Mouse (Mus musculus) gastrocnemius, adult 18-20 months (tissue): ENCODE results near the gene Cerkl. TPM values are rescaled to one million over a fixed set of nuclear protein-coding genes. Genes with fewer than 3 reads are reported as not detected.

ENCODE experiments used
- DNase-seq: peaks from one replicate; pipeline ENCODE4 v3.0.0; 2021; ENCODE audit warnings: low spot score
- long read RNA-seq, 2 experiments: library from polyadenylated mRNA; stranded (forward); transcript quantifications; one replicate each; pipeline ENCODE4 v2.0.0; 2021
- total RNA-seq, 2 experiments: library from RNA; stranded (reverse); gene quantifications; 2 replicates each; pipeline ENCODE4 v1.2.3; 2021

The Cerkl gene
- under 1 TPM; 0.24 to 0.39 TPM for total RNA-seq
- long read RNA-seq, experiment 1, result 0 reads
- long read RNA-seq, experiment 2, partial matches to known transcripts, result 0 of 2 reads
- long read RNA-seq, experiment 2, other reads (novel, unspliced or antisense), result 2 of 2 reads

DNA sequence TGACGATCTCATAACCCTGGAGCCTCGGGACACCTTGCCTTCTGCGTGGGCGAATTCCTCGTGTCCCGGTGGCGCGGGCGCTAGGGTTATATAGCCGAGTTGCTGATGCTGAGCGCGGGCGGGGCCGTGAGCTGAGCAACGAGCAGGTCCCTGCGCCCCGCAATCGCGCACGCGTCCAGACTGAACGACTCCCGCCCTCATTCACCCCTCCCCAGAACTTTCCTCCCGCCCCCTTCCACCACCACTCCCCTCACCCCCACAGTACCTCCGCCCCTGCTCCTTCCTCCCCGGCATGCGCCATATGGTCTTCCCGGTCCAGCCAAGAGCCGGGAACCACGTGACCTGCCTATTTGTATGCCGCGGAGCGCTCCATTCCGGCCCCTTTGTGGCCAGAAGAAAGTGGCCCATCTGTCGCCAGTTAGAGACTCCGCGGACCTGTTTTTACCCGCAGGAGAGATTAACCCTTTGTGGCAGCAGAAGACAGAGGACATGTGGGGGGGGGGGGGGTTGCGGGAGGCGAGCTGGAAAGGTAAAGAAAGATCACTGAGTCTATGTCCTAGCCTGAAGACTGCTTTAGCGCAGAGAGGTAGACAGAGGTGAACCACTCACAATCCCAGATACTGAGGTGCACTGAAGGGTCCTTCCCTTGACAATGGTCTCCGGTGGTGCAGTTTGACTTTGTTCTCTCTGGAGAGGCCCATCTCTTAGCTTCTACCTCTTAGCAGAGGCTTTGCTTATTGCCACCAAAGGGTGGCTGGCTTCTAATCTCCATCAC, at the start of gene Cerkl, which contains the start of gene Neurod1:
Cerkl (minus strand) TSS at position 211 of the 775 bp plus-strand sequence.
Neurod1 (minus strand) TSS at position 177 of the 775 bp plus-strand sequence.
- DNase-seq, result no peak

DNA sequence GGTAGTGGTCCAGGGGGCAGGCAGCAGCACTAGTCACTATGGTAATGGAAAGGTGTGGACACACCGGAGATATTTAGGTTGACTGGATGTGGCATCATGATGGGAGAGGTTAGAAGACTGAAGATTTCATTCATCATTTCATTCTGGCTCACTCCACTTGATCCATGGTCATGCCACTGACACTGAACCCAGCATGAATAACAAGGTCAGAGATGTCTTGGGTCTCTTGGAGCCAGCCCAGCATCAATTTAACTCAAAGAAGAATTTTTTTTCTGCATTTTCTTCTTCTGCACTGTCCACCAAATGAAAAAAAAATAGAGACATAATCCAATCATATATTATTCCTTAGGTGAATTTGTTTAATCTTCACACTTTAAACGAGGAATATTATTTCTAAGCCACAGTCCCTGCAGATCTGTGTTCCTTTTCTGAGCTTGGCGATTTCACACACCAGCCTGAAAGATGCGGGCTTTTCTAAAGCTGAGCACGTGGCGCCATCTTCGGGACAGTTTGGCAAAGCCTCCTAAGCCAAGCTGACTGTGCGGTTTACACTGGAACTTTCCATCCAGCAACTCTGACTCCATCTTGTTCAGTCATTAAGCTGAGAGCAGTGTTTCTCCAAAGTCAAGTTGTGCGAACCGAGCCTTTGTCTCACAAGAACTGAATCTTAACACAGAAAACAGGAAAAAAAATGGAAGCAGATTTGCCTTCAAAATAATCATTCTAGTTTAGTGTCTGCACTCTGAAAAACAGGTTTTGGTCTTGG, 42.6 kb upstream of the Cerkl start:
- DNase-seq, result peak; percentile 38

DNA sequence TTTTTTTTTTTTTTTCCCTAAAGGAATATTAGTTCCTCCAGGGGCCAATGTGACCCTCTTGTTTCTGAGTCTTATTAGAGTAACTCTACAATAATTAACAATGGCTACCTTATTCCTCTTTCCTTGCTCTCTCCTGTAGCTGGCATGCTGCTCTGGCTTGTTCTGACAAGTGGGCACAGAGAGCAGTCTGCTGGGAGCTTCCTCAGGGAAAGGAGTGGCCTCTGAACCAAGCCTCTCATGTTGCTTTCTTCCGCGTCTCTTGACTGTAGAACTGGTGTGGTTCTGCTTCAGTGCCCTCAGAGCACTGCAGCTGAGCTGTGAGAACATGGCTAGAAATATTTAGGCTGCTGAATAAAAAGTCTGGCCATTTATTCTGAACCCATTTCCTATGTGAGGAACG, 28.5 kb upstream of the Cerkl start:
- no peak for DNase-seq

DNA sequence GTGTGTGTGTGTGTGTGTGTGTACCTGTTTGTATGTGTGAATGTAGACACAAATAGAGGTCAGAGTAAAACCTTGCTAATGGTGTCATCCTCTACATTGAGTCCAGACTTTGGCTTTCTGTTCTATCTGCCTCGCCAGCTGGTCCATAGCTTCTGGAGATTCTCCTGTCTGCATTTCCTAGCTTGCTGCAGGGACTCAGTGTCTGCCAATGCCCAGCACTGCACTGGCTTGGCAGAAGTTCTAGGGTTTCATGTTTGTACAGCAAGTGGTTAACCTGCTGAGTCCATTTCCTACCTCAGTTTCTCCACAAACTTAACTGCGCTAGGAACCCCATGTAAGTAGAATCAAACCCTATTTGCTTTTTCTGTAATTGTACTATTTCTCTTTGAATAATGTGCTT, 25.9 kb upstream of the Cerkl start:
- DNase-seq, result no peak

DNA sequence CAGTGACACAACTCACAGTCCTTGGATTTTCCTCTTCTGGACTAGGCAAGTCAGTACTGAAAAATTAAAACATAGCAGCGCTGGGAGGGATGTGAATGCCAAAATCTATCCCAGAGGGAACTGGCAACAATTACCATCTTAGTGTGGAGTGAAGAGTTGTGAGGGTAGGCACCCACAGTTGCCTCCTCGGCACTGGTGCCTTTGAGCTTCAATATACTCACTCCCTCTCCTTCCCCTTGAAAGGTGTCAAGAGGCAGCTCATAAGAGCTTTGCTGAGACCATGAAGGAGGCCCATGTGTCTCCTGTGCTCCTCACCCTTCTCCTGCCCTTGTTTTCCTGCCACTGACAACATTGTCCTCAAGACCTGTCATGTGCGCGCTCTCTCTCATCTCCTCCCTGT, 5.8 kb upstream of the Cerkl start:
- DNase-seq, result no peak

DNA sequence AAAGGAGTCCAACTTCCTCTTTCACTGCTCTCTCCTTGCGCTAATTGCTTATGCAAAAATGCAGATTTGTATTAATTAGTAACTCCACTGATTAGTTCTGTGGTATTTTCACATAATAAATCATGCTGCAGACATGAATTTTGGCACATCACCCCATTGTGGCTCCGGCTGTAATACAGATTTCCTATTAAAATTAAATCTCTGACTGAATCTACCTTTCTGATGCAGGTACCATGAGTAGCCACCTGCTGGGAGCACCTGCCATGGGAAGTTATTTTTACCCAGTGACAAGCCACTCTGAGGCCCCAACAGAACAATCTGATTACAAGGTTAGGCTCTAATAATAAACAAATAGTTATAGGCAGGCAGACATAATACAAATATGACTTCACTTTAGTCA, 5.3 kb upstream of the Cerkl start:
- no peak for DNase-seq

DNA sequence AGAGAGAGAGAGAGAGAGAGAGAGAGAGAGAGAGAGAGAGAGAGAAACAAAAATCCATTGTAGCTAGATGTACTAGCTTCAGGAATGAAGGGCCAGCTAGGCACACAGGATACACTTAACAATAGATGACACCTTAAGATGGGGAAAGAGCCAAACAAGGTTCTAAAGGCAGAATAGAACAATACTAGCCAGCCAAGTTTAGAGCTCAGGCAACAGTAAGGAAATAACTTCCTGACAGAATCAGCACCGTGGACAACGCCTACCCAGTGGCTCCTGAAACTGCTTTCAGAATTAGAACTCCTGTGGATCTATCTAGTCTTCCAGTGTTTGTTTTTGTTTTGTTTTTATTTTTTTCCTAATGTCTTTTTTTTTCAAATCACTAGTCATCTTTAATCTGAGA, 4.0 kb upstream of the Cerkl start:
- no peak for DNase-seq

DNA sequence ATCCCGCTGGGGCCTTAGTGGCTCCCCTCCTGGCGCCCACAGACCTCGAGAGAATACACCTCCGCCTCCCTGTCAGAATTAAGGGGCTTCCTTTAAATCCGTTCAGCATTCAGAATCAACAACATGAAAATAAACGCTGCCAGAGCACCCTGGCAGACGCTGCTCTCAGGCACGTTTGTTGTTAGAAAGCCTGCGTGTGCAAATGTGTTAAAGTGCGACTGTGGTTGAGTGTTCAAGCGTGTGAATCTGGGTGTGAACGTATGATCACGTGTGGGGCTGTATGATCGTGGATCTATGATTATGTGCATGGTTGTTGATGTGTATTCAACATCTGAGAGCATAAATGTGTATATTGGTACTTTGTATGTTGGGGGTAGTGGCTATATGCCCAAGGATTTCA, 3.5 kb upstream of the Cerkl start:
- no peak for DNase-seq

DNA sequence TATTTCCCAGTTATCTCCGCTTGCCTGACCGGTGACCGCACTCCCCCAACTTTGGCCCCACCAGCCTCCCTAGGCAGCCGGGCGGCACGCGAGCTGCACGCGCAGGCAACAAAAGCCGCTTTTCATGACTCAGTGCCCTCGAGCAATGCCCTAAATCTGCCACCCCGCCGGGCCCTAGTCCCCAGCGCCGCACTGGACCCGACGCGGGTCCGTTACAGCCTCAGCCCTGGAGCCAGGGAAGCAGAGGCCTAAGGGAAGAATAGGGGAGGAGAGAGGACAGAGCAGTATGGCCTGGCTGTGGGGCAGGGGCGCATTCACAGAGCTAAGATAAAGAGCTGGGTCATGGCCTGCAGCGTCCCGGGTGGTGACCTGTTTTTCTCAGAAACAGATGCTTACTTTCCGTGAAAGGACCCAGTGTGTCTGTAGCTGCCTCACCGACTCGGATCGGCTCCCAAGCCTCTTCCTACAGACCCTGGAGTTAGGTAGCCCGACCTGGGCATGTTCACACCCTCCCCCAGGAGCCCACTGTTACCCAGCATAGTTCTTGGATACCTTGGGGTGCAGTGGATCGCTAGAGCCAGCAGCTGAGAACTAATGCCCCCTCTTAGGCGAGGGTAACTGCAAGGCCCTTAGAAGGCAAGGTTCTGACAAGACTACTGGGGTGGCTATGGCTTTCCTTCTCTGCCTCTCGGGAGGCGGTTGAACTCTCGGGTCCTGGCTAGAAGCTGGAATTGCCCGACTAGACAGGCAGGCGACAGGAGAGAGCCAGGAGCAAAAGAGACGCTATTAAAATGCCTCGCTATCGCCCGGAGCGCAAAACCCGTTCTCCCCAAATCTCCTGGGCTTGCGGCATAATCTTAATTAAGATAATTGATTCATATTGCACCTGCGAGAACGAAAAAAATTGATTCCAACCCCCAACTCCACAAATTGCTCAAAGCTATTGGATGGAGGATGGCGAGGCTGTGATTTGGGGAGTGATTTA, 2.8 kb upstream of the Cerkl start:
- no peak for DNase-seq

DNA sequence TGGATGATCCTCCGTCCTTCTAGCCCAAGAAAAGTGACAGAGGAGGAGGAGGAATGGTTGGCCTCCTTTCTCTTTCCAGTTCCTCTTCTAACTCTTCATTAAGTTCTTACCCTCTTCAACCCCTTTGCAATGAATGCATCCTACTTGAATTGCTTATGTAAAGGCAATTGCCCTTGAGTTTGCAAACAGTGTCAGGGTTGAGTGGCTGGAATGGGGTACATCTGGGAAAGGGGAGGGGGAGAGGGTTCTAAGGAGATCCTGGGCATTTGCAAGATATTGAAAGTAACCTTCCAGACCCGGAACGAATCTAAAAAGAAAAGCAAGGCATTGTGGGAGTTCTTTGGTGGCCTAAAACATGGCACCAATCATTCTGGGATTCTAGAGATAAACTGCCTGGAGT, 1.3 kb upstream of the Cerkl start:
- DNase-seq, result no peak

DNA sequence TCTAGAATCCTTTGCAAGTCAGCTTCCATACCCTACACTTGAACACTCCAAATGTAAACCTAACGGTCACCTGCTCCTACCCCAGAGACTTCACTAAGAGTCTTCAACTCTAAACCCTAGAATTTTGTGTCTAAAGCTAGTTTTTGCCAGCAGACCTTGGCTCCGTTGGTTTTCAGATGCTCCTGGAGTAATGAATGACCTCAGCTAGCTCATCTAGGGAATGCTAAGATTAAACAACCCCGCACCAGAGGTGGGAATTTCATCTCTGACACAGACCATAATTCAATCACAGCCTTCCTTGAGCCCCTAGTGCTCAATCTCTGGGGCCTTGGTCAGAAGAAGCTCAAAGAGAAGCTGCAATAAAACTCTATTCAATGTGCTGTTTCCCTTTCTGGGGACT, 849 bp upstream of the Cerkl start:
- DNase-seq, result no peak

DNA sequence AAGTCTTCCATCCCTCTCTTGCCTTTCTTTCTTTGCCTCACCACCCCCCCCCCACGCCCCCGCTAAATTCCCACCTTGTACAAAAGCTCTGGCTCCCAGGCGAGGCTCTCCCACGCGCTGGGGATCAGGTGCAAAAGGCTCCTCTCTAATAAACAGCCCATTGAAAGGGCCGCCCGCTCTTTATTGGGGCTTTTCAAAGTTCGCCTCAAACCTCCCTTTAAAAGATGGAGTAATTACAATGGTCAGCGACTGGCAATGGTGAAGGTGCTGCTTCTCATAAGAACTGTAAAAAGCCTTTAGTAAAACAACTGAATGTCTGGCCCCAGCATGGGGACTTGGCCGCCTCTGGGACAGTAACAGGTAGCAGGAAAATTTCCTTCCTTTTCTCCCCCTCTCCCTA, 939 bp downstream of the Cerkl start:
- no peak for DNase-seq

DNA sequence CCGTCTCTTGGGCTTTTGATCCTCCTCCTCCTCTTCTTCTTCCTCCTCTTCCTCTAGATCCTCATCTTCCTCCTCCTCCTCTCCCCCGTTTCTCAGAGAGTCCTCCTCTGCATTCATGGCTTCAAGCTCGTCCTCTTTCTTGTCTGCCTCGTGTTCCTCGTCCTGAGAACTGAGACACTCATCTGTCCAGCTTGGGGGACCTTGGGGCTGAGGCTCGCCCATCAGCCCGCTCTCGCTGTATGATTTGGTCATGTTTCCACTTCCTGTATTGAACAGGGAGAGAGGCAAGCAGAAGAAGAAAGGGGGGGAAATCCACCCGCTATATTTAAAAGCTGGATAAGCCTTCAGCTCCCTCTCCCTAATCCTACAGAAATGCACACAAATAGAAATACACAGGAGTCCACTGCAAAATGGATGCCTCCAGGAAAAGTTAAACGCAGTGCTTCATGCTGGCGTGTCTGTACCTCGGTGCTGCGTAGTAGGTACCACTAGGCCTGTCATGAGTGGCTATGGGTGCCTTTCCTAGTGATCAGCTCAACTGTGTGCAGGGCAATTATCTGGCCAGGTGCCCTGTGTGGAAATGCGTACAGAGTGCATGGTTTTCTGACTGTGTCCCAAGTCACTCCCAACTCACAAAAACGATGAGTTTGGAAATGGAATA, 1.7 kb downstream of the Cerkl start:
- no peak for DNase-seq

DNA sequence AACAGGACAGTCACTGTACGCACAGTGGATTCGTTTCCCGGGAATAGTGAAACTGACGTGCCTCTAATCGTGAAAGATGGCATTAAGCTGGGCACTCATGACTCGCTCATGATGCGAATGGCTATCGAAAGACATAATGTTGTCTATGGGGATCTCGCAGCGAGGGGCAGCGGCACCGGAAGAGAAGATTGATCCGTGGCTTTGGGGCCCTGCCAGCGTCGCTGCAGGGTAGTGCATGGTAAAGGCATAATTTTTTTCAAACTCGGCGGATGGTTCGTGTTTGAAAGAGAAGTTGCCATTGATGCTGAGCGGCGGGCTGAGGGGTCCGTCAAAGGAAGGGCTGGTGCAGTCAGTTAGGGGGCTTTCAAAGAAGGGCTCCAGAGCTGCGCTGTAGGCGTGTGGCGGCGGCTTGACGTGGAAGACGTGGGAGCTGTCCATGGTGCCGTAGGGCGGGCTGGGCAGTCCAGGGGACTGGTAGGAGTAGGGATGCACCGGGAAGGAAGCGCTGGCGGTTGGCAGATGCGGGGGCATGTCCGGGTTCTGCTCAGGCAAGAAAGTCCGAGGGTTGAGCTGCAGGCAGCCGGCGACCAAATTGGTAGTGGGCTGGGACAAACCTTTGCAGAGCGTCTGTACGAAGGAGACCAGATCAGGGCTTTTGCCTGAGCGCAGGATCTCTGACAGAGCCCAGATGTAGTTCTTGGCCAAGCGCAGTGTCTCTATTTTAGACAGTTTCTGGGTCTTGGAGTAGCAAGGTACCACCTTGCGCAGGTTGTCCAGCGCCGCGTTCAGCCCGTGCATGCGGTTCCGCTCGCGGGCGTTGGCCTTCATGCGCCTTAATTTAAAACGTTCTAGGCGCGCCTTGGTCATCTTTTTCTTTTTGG, 2.4 kb downstream of the Cerkl start:
- peak; percentile 39 for DNase-seq

DNA sequence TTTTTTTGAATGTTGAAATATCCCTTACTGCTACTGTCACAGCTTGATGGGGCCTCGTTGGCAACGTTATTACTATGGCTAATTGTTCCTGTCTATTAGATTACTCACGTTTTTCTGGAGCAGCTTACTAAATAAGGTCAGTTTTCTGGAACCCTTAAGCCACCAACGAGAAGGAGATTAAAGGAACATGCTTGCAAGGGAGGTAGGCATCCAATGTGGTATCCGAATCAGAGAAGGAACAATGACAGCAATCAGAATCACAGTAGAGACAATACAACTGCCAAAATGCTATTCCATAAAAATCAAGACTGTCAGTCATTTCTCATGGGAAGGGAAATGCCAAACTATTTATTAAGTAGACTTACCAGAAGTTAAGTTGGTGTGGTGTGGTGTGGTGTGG, 5.1 kb downstream of the Cerkl start:
- DNase-seq, result no peak

DNA sequence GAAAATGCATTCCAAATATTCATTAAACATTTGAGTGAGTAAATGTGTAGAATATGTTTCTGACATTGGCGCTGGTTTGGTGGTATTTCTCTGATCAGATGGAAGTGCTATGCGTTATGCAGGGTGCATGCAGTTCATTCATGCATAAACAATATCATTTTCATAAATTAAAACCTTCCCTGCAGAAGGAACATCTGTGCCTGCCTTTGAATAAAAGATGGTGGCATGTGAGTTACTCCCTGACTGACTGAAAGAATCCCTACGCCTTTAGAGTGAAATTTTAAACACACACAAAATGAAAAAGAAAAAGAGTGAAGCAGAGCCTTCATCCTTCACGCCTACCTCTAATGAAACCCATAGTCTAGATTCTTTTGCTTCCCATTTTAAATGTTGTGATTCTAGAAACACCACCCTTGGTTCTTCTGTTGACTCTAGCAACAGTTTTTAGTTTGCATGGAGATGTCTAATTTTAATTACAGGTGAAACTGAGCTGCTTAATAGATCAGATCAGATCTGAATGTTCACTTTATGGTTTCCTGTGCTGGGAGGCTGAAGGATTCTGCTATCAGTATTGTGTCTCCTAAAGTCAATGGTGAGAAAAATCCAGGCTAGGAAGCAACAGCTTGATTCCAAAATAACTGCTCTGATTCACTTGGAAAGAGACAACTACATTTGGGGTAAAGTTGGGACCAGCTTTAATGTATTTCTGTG, 5.7 kb downstream of the Cerkl start:
- no peak for DNase-seq

DNA sequence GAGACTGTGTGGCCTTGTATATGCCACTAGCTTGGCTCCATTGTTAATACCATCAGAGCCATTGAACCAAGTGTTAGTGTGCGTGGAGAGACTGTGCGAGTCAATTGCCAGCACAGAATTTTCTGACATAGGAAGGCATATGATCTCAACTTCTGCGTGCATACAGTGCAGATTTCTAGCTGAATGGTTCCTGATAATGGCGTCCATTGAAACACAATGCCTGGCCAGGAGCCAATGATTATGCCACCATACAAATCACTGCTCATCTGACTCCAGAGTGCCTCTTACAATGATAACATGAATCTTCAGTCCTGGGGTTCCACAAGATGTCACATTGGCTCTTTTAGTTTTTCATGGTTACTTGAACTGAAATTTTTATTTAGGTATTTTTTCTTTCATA, 7.2 kb downstream of the Cerkl start:
- no peak for DNase-seq

DNA sequence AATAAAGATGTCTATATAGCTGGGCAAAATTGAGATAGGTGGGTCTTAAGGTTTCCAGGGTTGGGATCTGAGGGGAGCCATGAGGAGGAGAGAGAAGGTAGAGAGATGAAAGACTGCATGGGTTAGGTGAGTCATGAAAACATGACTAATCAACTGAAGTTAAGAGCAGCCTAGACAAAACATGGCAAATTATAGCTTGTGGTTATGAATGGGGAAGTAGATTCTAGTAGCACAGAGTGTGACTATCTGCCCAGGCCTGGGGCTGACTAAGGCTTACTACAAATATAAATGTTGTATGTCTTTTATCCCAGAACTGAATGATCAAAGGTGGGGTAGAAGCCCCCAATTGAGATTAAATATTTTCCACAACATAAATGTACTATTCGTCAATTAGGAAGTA, 9.4 kb downstream of the Cerkl start:
- no peak for DNase-seq
